Mouse (Mus musculus): Measurements from ENCODE around the gene Pip5k1b.

The Pip5k1b gene

DNA sequence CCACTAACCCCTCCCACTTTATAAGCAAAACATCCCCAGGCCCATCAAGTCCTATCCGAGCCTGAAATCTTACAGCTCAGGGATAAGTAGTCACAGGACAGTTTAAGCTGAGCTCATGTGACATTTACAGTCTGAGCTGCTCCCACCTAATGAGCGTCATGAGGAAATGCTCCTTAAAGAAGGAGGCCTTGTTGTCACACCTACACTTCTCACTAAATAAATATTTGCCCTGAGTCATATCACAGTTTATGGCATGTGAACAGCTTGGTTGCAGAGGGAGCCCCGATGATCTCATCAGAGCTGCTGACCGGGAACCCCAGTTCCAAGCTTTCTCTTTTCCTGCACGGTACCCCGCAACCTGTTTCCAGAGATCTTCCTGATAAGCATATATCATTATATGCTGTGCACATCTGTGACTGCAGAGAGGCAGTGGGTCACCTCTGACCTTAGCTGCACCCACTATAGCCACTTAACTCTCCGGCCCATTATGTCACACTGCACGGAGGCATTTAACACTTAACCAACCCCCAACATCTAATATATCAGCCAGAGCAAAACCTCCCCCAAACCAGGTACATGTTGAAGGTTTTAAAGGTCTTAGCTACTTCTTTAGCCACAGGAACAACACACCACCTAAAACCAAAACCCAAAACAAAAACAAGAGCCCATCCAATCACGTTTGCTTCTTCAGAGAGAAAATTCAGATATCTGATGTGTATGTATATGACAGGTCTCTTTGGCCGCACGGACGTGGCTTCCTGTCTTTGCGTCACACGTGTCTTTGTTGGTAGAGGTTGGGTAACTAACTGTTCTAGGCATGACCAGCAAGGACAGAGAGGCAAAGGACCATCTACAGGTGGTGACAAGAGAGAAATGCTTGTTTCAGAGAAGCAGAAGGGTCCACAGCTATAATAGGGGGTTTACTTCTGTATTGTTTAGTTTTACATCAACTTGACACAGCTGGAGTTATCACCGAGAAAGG is 40.7 kb downstream of the Pip5k1b start:
- Histone ChIP-seq H3K27me3 (ENCODE audit: control insufficient read depth, insufficient read depth, low read length, poor library complexity, severe bottlenecking) (no peaks in the 10 kb centered on the region), H3K36me3 (ENCODE audit: control insufficient read depth, insufficient read depth, low read length, poor library complexity, severe bottlenecking) (no peaks in the 10 kb centered on the region)
- DNase-seq (ENCODE audit: low read depth, low spot score), result no peak

DNA sequence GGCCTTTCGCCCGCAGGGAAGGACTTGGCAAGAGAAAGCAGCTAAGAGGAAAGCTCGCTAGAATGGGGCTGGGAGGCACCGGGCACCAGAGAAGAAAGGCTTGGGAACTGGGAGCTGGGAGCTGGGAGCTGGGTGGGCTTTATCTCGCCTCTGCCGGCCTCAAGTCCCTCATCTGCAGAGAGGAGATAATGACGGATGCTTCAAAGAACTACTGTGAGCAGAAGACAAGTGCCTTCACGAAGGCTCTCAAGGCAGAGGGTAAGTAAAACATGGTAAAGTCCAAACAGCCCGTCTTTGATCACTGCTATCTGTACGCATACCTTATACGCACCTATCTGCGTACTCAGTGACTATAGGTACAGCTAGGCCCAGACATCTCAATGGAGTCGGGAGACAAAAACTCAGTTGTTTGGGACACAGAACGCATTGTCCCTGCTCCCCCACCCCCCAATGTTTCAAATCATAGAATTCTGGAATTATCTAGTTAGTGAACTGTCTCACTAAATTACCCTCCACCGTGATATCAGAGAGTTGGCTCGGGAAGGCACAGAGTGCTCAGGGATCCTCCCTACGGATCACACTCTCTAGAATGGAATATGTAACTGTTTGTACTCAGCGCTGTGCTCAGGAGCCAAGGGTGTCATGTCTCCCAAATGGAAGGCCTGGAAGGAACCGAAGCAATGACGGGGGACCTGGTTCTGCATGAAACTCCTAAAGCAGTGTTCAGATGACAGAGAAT is 42.4 kb downstream of the Pip5k1b start:
- no peaks in the 10 kb centered on the region for H3K36me3 ChIP-seq (ENCODE audit: control insufficient read depth, insufficient read depth, low read length, poor library complexity, severe bottlenecking)
- no peaks in the 10 kb centered on the region for H3K27me3 ChIP-seq (ENCODE audit: control insufficient read depth, insufficient read depth, low read length, poor library complexity, severe bottlenecking)
- no peak for DNase-seq (ENCODE audit: low read depth, low spot score)

DNA sequence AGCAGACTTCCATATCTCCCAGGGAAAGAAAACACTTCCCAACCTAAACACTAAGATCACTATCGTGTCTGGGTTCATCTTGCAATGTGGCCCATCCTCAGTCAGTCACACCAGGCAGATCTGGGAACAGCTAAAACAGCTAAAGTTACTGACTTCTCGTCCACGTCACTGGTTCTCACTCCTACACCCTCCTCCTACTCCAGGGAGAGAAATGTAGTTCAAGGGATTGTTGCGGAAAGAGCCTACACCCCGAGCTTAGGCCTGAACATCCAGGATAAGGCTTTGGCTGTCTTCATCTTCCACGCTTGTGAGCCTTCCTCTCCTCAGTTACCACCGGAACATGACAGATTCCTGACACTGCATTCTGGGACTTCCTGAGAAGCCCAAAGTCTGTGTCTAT is 43.7 kb downstream of the Pip5k1b start:
- Histone ChIP-seq H3K27me3 (ENCODE audit: control insufficient read depth, insufficient read depth, low read length, poor library complexity, severe bottlenecking) (no peaks in the 10 kb centered on the region), H3K36me3 (ENCODE audit: control insufficient read depth, insufficient read depth, low read length, poor library complexity, severe bottlenecking) (no peaks in the 10 kb centered on the region)
- no peak for DNase-seq (ENCODE audit: low read depth, low spot score)

DNA sequence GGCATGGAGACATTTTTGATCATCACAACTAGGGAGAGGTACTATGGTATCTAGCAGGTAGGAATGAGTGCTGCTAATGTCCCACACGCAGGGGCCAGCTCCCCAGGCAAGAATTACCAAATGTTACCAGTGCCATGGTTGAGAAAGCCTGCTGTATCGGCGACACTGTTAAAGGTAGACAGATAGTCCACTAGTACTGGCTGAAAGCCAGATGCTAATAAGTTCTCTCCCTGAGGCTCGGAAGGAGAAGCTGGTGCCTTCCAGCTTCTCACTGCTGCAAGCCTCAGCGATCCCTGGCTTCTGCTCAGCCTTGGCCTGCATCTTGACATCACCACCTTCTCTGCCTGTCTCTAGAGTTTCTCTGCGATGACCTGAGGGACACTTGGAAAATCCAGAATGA is 46.3 kb downstream of the Pip5k1b start:
- DNase-seq (ENCODE audit: low read depth, low spot score), result no peak
- H3K27me3 ChIP-seq (ENCODE audit: control insufficient read depth, insufficient read depth, low read length, poor library complexity, severe bottlenecking), result no peaks in the 10 kb centered on the region
- H3K36me3 ChIP-seq (ENCODE audit: control insufficient read depth, insufficient read depth, low read length, poor library complexity, severe bottlenecking), result no peaks in the 10 kb centered on the region

DNA sequence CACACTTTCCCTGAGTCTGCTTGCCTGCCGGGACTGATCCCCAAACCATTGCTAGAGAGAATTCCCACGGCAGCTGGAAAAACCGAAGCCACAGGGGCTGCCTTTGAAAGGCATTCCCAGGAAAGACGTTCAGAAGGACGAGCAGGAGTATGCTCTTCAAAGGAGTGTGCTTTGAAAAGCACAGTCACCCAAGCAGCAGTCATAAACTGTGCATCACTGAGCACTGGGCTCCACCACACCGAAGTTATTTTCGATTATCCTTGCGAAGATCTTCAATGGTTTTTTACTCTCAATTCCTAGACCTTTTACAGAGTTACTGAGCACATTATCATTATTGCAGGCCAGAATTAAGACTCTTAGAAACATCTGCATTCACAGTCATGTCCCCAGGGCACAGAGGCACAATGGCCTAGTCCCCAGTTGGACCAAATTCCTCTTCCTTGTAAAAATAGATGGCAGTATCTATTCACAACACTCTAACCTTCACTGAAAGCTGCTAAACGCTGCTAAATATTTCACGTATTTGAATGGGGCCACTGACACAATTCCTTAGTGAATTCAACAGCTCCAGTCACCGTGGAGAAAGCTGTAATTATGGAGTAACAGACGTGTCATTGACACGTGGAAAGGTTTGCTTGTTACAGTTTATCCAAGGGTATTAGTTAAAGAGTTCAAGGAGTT is 47.4 kb downstream of the Pip5k1b start:
- Histone ChIP-seq H3K27me3 (ENCODE audit: control insufficient read depth, insufficient read depth, low read length, poor library complexity, severe bottlenecking) (no peaks in the 10 kb centered on the region), H3K36me3 (ENCODE audit: control insufficient read depth, insufficient read depth, low read length, poor library complexity, severe bottlenecking) (no peaks in the 10 kb centered on the region)
- no peak for DNase-seq (ENCODE audit: low read depth, low spot score)

DNA sequence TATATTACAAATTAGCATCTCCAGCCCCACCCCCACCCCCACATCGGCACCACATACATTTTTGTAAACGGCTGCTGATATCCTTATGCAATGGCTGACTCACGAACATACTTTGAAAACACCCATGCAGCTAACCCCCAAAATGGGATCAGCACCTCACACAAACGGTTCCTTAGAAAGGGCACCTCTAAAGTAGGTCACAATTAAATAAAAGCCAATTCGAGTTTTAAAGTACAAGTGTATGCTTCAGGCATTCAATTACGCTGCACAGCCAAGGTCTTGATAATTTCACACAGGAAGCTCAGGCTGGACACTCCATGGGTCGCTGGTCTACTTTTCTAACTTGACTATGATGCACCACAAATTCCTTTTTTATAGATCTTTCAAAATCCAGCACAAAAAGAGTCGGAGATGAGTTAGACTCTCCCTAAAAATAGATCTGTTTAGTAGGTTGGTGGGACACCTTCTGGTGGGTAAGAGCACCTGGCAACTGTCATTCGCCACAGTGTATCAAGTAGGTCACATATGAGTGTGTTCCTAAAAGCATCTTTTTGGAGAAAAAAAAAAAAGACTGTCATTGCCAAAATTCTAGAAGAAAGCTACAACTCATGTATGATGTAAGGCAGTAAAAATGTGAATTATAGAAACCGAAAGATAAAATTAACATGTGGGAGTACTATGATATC is 52.8 kb downstream of the Pip5k1b start:
- Histone ChIP-seq H3K36me3 (ENCODE audit: control insufficient read depth, insufficient read depth, low read length, poor library complexity, severe bottlenecking) (no peaks in the 10 kb centered on the region), H3K27me3 (ENCODE audit: control insufficient read depth, insufficient read depth, low read length, poor library complexity, severe bottlenecking) (no peaks in the 10 kb centered on the region)
- DNase-seq (ENCODE audit: low read depth, low spot score), result no peak

DNA sequence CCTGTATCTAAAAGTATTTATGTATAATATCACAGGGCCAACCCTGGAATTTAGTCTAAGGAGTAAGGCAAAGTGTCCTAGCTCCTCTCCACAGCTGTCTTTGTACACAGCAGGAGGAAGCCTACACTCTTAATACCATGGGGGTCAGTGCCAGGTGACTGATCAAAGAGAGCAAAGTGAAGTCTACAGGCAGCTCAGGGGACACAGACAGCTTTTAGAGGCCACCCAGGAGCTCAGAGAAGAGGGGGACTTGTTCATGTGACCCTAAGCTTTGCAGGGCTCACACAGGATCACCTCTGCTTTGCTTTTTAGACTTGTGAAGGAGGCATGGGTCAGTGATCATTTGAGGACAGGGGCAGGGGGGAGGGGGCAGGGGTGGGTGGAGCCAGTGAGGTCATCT is 54.1 kb downstream of the Pip5k1b start:
- Histone ChIP-seq H3K27me3 (ENCODE audit: control insufficient read depth, insufficient read depth, low read length, poor library complexity, severe bottlenecking) (no peaks in the 10 kb centered on the region), H3K36me3 (ENCODE audit: control insufficient read depth, insufficient read depth, low read length, poor library complexity, severe bottlenecking) (no peaks in the 10 kb centered on the region)
- DNase-seq (ENCODE audit: low read depth, low spot score), result no peak

DNA sequence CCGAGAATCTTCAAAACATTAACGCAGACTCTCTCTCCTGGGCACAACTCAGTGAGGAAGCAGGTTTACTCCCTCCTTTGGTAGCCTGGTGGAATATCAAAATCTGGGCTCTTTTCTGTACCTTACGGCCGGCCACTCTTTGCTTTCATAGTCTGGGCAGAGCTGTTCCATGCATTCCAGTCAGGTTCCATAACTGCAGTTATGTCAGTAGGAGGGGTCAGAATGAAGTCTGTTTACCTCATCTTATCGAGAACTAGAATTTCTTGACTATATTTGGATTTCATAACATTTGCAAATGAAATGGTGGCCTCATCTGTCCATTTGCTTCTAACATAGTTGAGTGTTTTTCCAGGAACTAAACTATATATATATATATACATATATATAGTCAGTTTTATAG is 55.2 kb downstream of the Pip5k1b start:
- DNase-seq (ENCODE audit: low read depth, low spot score), result no peak
- Histone ChIP-seq H3K36me3 (ENCODE audit: control insufficient read depth, insufficient read depth, low read length, poor library complexity, severe bottlenecking) (no peaks in the 10 kb centered on the region), H3K27me3 (ENCODE audit: control insufficient read depth, insufficient read depth, low read length, poor library complexity, severe bottlenecking) (no peaks in the 10 kb centered on the region)

DNA sequence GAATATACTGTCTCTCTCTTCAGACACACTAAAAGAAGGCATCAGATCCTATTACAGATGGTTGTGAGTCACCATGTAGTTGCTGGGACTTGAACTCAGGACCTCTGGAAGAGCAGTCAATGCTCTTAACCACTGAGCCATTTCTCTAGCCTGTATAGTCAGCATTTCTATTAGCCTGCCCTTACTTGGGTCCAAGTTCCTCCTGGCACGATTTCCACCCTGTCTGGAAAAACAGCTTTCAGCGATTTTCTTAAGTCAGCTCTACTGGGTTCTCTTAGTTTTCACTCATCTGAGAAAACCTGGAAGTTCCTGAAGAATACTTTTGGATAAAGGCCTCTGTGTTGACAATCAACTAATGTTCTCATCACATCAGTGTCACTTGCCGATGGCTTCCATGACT is 56.4 kb downstream of the Pip5k1b start:
- no peak for DNase-seq (ENCODE audit: low read depth, low spot score)
- Histone ChIP-seq H3K27me3 (ENCODE audit: control insufficient read depth, insufficient read depth, low read length, poor library complexity, severe bottlenecking) (no peaks in the 10 kb centered on the region), H3K36me3 (ENCODE audit: control insufficient read depth, insufficient read depth, low read length, poor library complexity, severe bottlenecking) (no peaks in the 10 kb centered on the region)

DNA sequence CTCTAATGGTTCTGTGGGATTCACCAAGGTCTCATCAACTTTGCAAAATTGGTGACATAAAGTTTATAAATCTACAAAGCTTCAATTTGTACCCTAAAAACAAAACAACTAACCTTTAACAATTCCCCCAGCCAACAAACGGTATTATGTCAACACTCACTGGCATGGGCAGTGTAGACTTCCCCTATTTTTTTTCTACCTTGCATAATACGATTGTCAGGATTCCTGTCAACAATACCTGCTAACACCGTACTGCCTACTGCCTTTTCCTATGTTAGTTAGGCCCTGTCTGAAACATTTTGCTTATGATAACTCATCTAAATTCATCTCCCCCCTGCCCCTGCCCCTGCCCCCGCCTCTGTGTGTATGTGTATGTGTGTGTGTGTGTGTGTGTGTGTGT is 61.8 kb downstream of the Pip5k1b start:
- H3K36me3 ChIP-seq (ENCODE audit: control insufficient read depth, insufficient read depth, low read length, poor library complexity, severe bottlenecking), result no peaks in the 10 kb centered on the region
- H3K27me3 ChIP-seq (ENCODE audit: control insufficient read depth, insufficient read depth, low read length, poor library complexity, severe bottlenecking), result no peaks in the 10 kb centered on the region
- no peak for DNase-seq (ENCODE audit: low read depth, low spot score)

DNA sequence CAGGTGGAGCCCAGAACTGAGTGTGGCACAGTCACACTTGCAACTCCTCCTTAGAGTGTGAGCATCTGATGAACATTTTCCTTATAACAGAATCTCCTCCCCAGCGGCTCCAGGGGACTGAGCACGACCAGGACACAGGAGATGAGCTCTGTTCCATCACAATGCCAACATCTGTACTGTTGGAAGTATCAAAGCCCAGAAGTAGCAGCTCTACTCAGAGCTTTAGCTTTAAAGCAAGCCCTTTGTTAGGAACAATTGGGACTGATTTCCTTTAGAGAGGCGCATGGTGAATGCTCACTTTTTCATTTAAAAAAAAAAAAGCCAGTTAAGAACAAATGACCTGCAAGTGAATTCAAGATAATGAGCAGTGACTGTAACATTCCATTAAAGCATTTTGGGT is 63.8 kb downstream of the Pip5k1b start:
- DNase-seq (ENCODE audit: low read depth, low spot score), result no peak
- Histone ChIP-seq H3K36me3 (ENCODE audit: control insufficient read depth, insufficient read depth, low read length, poor library complexity, severe bottlenecking) (no peaks in the 10 kb centered on the region), H3K27me3 (ENCODE audit: control insufficient read depth, insufficient read depth, low read length, poor library complexity, severe bottlenecking) (no peaks in the 10 kb centered on the region)

DNA sequence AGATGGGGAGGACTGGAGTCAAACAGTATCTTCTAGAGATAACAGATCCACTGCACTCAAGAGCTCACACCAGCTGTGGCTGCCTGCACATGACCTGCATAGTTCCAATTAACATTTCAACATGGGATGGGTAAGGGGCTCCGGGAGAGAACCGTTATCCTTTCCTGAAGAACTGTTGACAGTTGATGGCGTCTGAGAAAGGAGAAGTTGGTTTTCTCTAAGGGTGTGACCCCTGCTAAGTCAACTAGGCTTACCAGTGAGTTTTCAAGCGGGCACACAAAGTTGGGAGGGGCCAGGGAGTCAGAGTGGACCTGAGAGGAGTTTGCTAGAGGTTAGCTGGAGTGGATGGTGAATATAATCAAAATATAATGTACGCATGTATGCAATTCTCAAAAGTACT is 65.4 kb downstream of the Pip5k1b start:
- H3K36me3 ChIP-seq (ENCODE audit: control insufficient read depth, insufficient read depth, low read length, poor library complexity, severe bottlenecking), result no peaks in the 10 kb centered on the region
- no peak for DNase-seq (ENCODE audit: low read depth, low spot score)

DNA sequence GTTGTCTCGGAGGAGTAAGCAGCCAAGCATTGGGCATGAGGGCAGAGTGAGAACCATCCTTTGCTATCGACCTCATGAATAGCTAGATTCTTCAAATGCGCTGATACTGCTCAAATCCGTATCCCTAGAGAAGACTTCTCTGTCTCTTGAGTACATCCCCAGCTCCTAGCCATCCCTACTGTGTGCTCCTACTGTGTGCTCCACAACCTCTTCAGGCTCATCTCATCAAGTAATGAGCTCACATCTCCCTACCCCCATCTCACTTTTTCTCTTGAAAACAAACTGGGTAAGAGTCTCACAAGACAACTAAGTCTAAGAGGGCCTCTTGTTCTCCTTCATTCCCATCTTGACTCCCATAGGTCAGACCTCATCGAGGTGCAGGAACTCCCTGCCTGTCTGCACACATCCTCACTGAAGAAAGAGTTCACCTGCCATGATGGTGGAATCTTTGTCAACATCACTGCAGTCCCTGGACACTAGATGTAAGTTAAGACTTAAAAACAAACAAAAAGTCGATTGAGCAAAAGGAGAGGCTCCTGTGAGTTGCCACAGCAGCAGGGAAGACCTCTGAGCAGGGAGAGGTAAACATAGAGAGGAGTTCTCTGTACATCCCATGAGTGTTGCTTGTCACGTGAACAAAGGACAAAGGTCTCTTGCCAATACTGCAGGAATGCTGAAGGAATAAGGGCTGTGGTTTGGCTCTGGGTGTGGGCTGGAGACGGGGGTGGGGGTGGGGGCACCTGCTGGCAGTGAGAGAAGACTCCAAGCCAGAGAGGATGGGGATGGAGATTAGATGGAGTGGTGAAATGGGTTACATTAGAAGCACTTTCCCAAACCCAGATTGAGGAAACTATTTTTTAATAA is 69.0 kb downstream of the Pip5k1b start:
- Histone ChIP-seq H3K27me3 (ENCODE audit: control insufficient read depth, insufficient read depth, low read length, poor library complexity, severe bottlenecking) (no peaks in the 10 kb centered on the region), H3K36me3 (ENCODE audit: control insufficient read depth, insufficient read depth, low read length, poor library complexity, severe bottlenecking) (no peaks in the 10 kb centered on the region)
- DNase-seq (ENCODE audit: low read depth, low spot score), result no peak

More for the DNA sequence above, 65.4 kb downstream of the Pip5k1b start:
- H3K27me3 ChIP-seq (ENCODE audit: control insufficient read depth, insufficient read depth, low read length, poor library complexity, severe bottlenecking), result no peaks in the 10 kb centered on the region

Measured in splenic B cell, adult 2 months (primary cell).